Mouse (Mus musculus) right cerebral cortex, postnatal 36 days (tissue): ENCODE measurements around the gene Mup8.
"Not testable (repeated sequence)": the region's sequence is repeated elsewhere in the genome, so short reads cannot be mapped to it uniquely, and the experiment has no call there.

Source experiments
- DNase-seq, 2 experiments: peaks; one replicate each; pipeline ENCODE4 v3.0.0; 2022; ENCODE audit warnings: low spot score in 2 of 2, mixed read lengths in 1 of 2

Mup8 gene

GRCm38 (mm10) chr4:60222499-60222898, at the start of gene Mup8:
Gene Mup8, minus strand, starts transcription at chr4:60222599.
- DNase-seq, result not testable (repeated sequence)

GRCm38 (mm10) chr4:60265977-60266770, 43.8 kb upstream of the Mup8 start:
- not testable (repeated sequence) for DNase-seq

GRCm38 (mm10) chr4:60262706-60263105, 40.3 kb upstream of the Mup8 start:
- DNase-seq, result not testable (repeated sequence)
